Mouse (Mus musculus) neural tube, embryonic 10.5 days (tissue): ENCODE measurements around the gene Baz1b.
"Not testable (repeated sequence)": the region's sequence is repeated elsewhere in the genome, so short reads cannot be mapped to it uniquely, and the experiment has no call there.

Experiments used
- DNase-seq: peaks from one replicate; pipeline ENCODE4 v3.0.0-alpha.2; 2017; ENCODE audit warnings: low spot score; ENCODE audit errors: extremely low spot score

Gene Baz1b

GRCm38 (mm10) chr5:135178996-135179395, 8.1 kb upstream of the Baz1b start:
- no peak for DNase-seq

DNA sequence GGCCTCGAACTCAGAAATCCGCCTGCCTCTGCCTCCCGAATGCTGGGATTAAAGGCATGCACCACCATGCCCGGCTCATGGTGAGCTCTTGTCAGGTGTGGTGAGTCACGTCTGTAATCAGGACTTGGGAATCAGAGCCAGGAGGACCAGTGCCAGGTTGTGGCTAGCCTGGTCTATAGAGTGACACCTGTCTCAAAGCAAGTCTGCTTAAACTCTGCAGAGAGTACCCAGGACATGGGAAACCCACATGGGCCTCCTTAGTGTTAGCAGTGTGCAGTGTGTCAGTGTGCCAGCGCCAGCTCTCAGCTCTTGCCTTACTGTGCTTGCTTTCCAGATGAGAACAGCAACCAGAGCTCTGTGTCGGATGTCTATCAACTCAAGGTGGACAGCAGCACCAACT, 7.4 kb upstream of the Baz1b start:
- DNase-seq: no peak

- no peak for DNase-seq
These were observed 6.3 kb upstream of the Baz1b start for GRCm38 (mm10) chr5:135180796-135181195.

- no peak for DNase-seq
These were observed 5.3 kb upstream of the Baz1b start for GRCm38 (mm10) chr5:135181776-135182175.

GRCm38 (mm10) chr5:135183131-135183861, 3.8 kb upstream of the Baz1b start:
- no peak for DNase-seq

- DNase-seq: no peak
These were observed 2.0 kb upstream of the Baz1b start for GRCm38 (mm10) chr5:135185016-135185415.

DNA sequence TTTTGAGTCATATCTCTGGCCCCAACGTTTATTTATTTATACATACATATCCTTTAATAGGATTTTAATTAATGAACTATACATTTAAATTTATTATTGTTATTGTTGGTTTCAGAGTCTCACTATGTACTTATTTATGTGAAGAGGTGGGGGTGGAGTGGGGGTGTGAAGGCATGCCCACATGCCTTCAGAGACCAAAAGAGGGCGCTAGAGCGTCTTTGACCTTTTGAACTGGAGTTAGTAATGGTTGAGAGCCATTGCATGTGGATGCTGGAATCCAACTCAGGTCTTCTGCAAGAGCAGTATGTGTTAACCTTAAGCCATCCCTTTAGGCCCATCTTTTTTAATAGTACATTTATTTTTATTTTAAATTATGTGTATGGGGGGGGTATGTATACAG, 1.5 kb upstream of the Baz1b start:
- no peak for DNase-seq

- DNase-seq: no peak
These were observed 838 bp upstream of the Baz1b start for GRCm38 (mm10) chr5:135186231-135186620.

DNA sequence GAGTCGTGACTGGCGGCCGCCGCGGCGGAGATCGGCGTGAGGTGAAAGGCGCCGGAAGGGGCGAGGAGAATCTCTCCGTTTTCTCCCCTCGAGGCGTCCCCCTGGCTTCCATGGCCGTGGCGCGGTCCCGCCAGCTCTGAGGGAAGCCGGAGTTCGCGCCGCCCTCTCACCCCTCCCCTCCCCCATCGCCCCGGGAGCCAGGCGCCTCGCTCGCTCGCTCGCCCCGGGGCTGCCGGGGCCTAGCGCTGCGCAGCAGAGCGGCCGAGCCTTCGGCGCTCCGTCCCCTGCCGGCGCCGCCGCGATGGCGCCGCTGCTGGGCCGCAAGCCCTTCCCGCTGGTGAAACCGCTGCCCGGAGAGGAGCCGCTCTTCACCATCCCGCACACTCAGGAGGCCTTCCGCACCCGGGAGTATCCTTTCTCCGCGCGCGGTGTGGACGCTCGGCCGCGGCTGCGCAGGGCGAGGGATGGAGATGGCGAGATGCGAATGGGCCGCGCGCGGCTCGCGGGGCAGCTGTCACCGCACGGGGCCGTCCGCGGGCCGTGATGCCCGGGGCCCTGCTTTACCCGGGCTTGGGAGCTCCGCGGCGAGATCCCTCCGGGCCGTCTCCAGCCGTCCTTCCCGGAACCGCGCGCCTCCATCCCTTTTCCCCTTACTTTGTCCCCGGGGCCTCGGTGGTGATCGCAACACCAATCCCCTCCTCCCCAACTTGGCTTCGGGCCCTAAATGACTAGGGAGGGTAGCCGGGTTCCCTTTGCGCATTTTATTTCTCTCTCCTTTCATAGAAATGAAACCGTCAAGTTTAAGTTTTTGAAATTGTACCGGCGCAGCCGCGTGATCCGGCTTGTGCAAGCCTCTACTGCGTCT, 517 bp downstream of the Baz1b start:
- DNase-seq: no peak

DNA sequence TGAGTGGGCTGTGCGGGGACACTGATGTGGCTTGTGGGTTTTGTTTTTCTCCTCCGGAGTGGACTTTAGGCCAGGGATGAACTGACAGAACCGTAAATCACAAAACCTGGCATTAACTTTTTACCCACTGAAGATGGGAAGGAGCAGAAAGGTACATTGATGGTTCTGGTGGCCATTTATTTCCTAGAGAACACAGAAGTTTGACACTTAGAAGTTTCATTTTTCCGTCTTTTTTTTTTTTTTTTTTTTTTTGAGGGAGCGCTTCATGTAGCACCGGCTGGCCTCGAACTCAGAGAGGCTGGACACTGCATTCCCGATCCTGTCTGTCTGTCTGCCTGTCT, 1.1 kb downstream of the Baz1b start:
- no peak for DNase-seq

DNA sequence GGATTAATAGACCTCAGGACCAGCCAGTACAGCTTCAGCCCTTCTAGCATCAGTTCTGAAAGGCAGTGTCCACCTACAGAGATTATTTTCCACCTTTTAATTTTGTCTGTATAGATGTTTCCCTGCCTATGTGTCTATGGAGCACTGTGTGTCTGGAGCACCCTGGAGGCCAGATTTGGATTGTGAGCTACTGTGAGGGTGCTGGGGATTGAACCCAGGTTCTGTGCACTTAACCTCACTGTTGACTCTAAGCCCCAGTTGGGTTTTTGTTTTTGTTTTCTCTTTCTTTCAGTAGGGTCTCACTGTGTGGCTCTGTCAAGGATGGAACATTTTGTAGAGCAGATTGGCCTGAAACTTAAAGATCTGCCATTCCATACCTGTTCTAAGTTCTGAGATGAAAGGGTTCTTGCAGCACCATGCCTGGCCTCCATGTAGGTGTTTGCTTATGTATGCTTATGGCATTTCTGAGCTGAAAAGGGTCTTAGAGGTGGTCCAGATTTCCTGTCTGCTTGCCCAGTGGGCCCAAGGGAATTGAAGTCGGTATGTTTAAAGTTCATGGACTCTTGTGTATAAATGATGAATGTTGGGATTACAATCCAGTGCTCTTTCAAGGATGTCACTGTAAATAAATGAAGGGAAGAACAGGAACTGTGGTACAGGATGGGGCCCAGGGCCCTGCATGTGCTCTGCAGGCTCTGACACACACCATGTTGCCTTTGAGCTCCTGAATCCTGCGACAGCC, 2.4 kb downstream of the Baz1b start:
- no peak for DNase-seq

DNA sequence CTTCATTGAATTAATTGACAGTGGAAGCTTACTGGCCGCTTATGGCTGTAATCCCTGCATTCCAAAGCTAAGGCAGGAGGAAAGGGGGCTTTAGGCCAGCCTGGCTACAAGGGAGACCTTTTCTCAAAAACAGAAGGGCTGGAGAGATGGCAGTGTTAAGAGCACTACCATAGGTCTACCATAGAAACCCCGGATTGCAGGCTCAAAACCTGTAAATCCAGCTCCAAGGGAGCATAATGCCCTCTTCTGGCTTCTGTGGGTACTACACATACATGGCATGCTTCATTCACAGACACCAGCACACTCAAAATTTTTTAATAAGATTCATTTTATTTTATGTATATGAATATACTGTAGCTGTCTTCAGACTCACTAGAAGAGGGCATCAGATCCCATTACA, 4.6 kb downstream of the Baz1b start:
- DNase-seq: peak; percentile 66

GRCm38 (mm10) chr5:135192431-135192830, 5.4 kb downstream of the Baz1b start:
- no peak for DNase-seq

GRCm38 (mm10) chr5:135196367-135196766, 9.3 kb downstream of the Baz1b start:
- no peak for DNase-seq

DNA sequence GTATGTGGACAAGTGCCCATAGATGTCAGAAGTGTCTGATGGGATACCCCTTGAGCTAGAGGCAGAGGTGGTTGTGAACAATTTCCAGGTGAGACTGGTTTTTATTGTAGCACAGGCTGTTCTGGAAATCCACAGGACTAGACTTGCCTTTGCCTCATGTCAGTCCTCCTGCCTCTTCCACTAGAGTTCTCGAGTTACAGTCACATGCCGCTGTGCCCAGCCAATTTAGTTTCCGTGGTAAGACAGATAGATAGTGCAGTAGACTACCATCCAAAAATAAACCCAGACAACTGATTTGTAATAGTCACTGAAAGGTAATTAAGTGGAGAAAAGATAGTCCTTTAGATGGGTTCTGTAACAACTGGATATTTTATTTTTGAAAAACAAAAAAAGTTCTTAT, 15.7 kb downstream of the Baz1b start:
- no peak for DNase-seq

DNA sequence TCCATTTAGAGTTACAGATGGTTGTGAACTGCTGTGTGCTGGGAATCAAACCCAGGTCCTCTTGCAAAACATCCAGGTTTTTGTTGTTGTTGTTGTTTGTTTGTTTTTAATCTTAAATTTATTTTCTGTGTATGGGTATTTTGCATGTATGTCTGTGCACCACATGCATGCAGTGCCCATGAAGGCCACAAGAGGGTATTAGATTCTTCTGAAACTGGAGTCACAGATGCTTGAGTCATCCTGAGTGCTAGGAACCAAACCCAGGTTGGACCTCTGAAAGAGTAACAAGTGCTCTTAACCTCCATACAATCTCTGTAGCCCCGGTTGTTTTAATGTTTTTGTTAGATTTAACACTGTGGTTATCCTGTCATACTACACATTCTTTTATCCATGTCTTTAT, 21.1 kb downstream of the Baz1b start:
- no peak for DNase-seq

- DNase-seq: no peak
These were observed 29.8 kb downstream of the Baz1b start for GRCm38 (mm10) chr5:135216871-135217270.

DNA sequence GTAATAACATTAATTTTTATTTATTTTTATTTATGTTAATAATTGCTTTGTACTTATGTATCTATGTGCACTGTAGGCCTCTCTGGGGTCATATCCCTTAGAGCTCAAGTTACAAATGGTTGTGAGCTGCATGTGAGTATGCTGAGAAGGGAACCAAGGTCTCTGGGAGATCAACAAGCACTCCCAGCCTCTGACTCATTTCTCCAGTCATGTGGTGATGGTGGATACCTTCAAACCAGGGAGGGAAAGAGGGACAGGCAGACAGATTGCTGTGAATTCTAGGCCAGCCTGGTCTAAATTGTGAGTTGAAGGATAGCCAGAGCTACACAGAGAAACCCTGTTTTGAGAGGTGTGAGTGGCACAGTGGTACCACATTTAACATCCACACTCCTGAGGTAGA, 33.9 kb downstream of the Baz1b start:
- DNase-seq: no peak

- no peak for DNase-seq
These were observed 35.0 kb downstream of the Baz1b start for GRCm38 (mm10) chr5:135222066-135222465.

DNA sequence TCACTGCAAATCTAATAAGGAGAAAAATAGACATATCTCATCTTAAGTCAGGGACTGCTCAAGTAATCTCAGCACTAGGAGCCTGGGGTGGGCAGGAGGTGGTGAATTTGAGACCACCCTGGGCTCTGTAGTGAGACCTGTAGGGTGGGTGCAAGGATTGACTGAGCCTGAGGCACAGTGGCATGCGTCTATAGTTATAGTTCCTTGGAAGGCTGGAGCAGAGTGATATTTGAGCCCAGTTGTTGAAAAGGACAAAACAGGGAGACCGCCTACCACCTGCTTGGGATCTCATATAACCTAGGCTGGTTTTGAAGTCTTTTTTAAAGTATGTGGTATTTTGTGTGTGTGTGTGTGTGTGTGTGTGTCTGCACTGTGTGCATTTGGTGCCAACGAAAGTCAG, 37.1 kb downstream of the Baz1b start:
- no peak for DNase-seq

DNA sequence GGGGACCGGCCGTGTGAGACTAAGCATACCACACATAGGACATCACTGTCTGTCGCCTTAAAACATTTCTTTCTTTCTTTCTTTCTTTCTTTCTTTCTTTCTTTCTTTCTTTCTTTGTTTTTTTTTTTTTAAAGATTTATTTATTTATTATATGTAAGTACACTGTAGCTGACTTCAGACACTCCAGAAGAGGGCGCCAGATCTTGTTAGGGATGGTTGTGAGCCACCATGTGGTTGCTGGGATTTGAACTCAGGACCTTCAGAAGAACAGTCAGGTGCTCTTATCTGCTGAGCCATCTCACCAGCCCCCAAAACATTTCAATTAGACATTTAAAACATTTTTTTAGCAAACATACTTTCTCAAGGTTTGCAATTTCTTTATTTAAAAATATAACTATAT, 38.8 kb downstream of the Baz1b start:
- DNase-seq: not testable (repeated sequence)

GRCm38 (mm10) chr5:135230186-135230585, 43.1 kb downstream of the Baz1b start:
- DNase-seq: no peak
